Mouse (Mus musculus) kidney, adult 18-20 months (tissue): ENCODE data around the gene Mecp2.
A peak's percentile ranks its signal among the peaks of the same experiment; 100 is the strongest.
"Not testable (repeated sequence)": the region's sequence is repeated elsewhere in the genome, so short reads cannot be mapped to it uniquely, and the experiment has no call there.

Source experiments
- DNase-seq: peaks from one replicate; pipeline ENCODE4 v3.0.0; 2021

Mecp2 gene

DNA sequence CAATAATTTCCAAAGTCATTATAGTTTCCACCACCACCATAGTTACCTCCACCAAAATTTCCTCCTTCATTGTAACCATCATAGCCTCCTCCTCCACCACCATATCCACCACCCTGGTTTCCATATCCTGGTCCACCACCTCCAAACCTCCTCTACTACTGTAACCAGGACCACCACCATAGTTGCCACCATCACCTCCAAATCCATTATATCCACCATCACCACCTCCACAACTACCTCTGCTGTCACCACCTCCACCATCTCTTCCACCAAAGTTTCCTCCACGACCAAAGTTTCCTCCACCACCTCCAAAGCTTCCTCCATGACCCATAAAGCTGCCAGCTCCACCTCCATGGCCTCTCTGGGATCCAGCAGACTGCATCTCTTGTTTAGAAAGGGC, at the start of gene Mecp2:
Gene Mecp2, minus strand, starts transcription at position 101 of the 400 bp plus-strand sequence.
- not testable (repeated sequence) for DNase-seq

GRCm38 (mm10) chrX:74176959-74177358, 41.8 kb upstream of the Mecp2 start, which contains the start of gene Tktl1:
Gene Tktl1, plus strand, starts transcription at chrX:74177259.
- no peak for DNase-seq

DNA sequence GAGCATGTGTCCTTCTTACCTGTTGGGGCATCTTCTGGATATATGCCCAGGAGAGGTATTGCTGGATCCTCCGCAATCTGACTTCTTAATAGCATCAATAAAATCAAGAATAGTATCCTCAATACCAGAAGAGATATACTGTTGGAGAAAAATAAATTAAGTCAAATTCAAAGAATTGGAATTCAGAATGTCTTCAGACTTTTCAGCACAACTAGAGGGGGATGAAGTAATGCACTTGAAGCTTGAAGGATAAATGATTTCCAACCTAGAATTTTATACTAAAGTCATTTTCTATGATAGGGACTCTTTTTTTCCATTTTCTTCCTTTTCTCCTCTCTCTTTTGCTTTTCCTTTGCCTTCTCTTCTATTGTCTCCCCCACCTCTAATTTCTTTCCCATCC, 32.6 kb upstream of the Mecp2 start, which contains the start of gene Tex28:
Gene Tex28, minus strand, starts transcription at position 101 of the 400 bp plus-strand sequence.
- DNase-seq, result no peak

- DNase-seq, result no peak
Observed at GRCm38 (mm10) chrX:74127164-74127563, 8.0 kb downstream of the Mecp2 start, which contains the start of gene Opn1mw. Gene Opn1mw, plus strand, starts transcription at chrX:74127464.

DNA sequence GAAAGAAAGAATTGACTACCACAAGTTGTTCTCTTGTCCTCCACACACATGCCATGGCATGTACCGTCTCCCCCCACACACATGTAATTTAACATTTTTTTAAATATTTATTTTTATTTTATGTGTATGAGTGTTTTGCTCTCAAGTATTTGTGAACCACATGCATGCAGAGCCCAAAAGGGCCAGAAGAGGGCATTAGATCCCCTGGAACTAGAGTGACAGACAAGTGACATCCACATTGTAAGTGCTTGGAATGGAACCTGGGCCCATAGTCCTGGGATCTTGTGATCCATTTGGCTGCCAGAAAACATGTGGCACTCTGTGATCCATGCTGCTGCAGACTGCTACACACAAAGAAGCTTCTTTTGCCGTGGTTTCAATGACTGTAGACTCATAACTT, 10.2 kb downstream of the Mecp2 start:
- DNase-seq, result peak; percentile 31

- DNase-seq, result peak; percentile 69
Observed at GRCm38 (mm10) chrX:74115511-74115910, 19.7 kb downstream of the Mecp2 start.

- DNase-seq, result no peak
Observed at GRCm38 (mm10) chrX:74114036-74114435, 21.1 kb downstream of the Mecp2 start.

DNA sequence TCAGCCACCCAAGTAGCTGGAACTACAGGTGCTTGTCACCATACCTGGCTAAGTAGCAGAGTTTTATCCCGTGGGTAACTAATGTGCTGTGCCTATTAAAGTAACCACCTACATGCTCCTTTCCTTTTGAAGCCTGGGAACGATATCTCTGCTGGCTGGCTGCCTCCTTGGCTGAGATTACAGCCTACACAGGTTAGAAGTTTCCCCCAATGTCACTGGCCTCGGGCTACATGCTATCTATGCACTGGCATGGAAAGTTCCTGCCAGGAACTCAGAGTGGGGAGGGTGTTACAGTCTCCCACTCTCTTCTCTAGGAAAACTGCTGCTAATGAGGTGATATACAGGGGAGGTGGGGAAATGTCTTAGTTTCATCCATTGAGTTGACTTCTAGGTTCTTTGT, 26.4 kb downstream of the Mecp2 start:
- no peak for DNase-seq

DNA sequence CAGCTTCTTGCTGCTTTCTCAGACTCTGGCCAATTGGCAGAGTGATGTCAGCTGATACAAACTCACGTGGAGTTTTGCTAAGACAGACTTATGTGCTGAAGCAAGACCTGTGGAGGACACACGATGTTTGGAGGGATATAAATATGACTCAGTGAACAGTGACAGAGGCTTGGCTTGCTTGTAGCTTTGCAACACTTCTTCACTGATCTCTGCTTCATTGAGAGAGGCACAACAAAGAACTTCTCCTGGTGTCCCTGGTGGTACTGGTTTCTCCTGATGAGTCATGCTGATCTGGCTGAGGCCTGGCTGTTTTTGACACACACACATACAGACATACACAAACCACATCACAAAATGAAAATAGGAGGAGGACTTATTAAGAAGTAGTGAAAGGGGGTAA, 29.2 kb downstream of the Mecp2 start:
- DNase-seq, result no peak

GRCm38 (mm10) chrX:74103457-74104188, 31.5 kb downstream of the Mecp2 start:
- no peak for DNase-seq

- no peak for DNase-seq
Observed at GRCm38 (mm10) chrX:74095130-74095529, 40.0 kb downstream of the Mecp2 start.

GRCm38 (mm10) chrX:74085601-74086038, 49.5 kb downstream of the Mecp2 start:
- peak; percentile 97 for DNase-seq

GRCm38 (mm10) chrX:74084946-74085498, 50.1 kb downstream of the Mecp2 start:
- DNase-seq, result peak; percentile 77

- DNase-seq, result no peak
Observed at GRCm38 (mm10) chrX:74084276-74084837, 50.8 kb downstream of the Mecp2 start.

GRCm38 (mm10) chrX:74070794-74071193, 64.4 kb downstream of the Mecp2 start:
- no peak for DNase-seq

DNA sequence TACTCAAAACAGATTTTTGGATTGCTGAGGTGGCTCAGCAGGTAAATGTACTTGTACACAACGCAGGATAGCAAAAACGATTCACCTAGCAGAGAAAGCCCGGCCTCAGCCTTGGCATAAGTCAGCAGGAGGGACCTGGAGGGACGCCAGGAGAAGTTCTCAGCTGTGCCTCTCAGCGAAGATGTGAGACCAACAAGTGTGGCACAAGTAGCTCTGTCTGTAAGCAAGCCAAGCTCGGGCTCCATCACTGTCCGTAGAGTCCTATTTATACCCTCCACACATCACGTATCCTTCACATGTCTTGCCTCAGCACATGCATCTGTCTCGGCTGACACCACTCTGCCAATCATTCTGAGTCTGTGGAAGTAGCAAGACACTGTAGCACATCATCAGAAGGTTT, 67.3 kb downstream of the Mecp2 start:
- DNase-seq, result peak; percentile 11

GRCm38 (mm10) chrX:74045107-74045506, 90.1 kb downstream of the Mecp2 start:
- no peak for DNase-seq

- no peak for DNase-seq
Observed at GRCm38 (mm10) chrX:74037702-74038375, 97.3 kb downstream of the Mecp2 start.

DNA sequence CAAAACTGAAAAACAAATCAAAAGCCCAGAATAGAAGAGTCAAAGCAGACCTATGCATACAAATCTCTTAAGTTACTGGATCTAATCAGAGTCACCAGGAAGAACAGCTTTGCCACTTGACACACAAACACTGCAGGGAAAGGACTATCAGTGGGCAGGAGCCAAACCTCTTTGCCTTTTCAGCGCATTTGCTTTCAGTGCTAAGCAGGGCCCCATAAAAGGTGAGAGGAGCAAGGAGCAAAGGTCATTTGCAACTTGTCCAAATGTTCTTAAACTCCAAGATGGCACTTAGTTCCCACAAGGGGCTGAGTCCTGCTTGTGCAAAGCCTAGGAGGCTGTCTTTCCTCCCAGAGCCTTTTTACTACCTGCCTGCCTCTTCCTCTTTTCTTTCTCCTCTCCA, 105.2 kb downstream of the Mecp2 start:
- peak; percentile 15 for DNase-seq

DNA sequence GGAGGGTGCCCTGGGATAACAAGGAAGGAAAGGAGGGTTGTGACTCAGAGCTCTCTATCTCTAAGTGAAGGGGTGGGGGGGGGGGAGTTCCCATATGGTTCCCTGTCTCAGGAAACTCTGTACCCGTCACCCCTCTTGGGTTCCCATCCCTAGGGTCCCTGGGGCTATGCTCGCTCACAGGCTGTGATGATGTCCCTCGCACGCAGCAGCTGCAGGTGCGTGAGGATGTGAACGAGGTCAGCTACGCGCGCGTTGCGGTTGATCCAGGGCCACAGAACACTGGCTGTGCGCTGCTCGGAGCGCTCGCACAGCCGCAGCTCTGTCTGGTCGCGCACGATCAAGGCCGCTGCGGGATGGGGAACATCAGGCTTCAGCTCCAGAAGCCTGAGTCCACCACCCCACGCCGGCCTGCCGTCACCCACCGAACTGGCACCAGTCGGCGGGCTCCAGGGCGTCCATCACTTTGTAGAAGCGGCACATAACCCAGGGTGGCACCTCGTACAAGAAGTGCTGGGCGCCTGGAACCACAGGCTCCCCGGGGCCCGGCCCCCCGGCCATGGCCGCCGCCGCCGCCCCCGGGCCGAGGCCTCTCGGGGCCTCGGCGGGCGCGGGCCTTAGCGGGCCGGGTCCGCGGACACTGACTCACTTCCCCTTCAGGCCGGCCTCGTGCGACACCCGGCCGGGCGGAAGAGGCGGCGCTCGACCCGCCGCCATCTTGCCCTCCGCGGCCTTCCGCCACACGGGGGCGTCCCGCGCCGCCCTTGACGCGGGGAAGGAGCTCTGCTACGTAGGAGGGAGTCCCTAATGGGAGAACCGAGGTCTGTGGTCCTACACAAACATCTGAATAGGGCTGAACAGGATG, 111.7 kb downstream of the Mecp2 start, which contains the start of gene Irak1:
Gene Irak1, minus strand, starts transcription at position 731 of the 862 bp plus-strand sequence.
- peak; percentile 85 for DNase-seq

- DNase-seq, result no peak
Observed at GRCm38 (mm10) chrX:74022795-74023187, 112.4 kb downstream of the Mecp2 start.

GRCm38 (mm10) chrX:74014597-74014996, 120.6 kb downstream of the Mecp2 start:
- no peak for DNase-seq
